Mouse (Mus musculus) midbrain, embryonic 14.5 days (tissue): ENCODE measurements around the gene Ces1d. TPM values are rescaled to one million over a fixed set of nuclear protein-coding genes. Genes with fewer than 3 reads are reported as not detected.
"Not testable (repeated sequence)": the region's sequence is repeated elsewhere in the genome, so short reads cannot be mapped to it uniquely, and the experiment has no call there.

ENCODE experiments used
- ATAC-seq: fragments of 200-750 bp; cut with Nextera tagmentation; 2 replicates; pipeline ENCODE4 v1.8.0; 2017; ENCODE audit warnings: moderate number of reproducible peaks, moderate library complexity; ENCODE audit not compliant: low FRiP score, low TSS enrichment
- DNase-seq: peaks from one replicate; pipeline ENCODE4 v3.0.0-alpha.2; 2015
- H3K27ac ChIP-seq: fragments of 300-500 bp; sonication (generic); replicated peaks from 2 replicates; pipeline ENCODE4 v1.5.1; 2014; ENCODE audit warnings: mild to moderate bottlenecking, low read depth, low read length, moderate library complexity
- H3K27me3 ChIP-seq: fragments of 300-500 bp; sonication (generic); 2 replicates; pipeline ENCODE4 v1.6.1; 2014; ENCODE audit warnings: low read length, control low read depth, mixed read lengths; ENCODE audit not compliant: control insufficient read depth, insufficient read depth
- H3K36me3 ChIP-seq: fragments of 300-500 bp; sonication (generic); 2 replicates; pipeline ENCODE4 v1.6.1; 2014; ENCODE audit warnings: low read length, control low read depth; ENCODE audit not compliant: control insufficient read depth, insufficient read depth
- H3K4me1 ChIP-seq: fragments of 300-500 bp; sonication (generic); 2 replicates; pipeline ENCODE4 v1.6.1; 2014; ENCODE audit warnings: mild to moderate bottlenecking, antibody characterized with exemption, low read length, control low read depth; ENCODE audit not compliant: control insufficient read depth, insufficient read depth
- H3K4me2 ChIP-seq: fragments of 300-500 bp; sonication (generic); 2 replicates; pipeline ENCODE4 v1.6.1; 2014; ENCODE audit warnings: mild to moderate bottlenecking, low read length, moderate library complexity
- H3K4me3 ChIP-seq: fragments of 300-500 bp; sonication (generic); replicated peaks from 2 replicates; pipeline ENCODE4 v1.5.1; 2014; ENCODE audit warnings: low read depth, low read length
- H3K9ac ChIP-seq: fragments of 300-500 bp; sonication (generic); replicated peaks from 2 replicates; pipeline ENCODE4 v1.6.1; 2014; ENCODE audit warnings: mild to moderate bottlenecking, low read length, moderate library complexity
- H3K9me3 ChIP-seq: fragments of 300-500 bp; sonication (generic); 2 replicates; pipeline ENCODE4 v1.6.1; 2016; ENCODE audit warnings: low read length, control low read depth, mixed read lengths; ENCODE audit not compliant: control insufficient read depth
- WGBS: fragments of 180-500 bp; shearing (Covaris S2); extraction: QIAGEN DNeasy Blood & Tissue Kit; methylation state at CpG from one replicate; pipeline ENCODE4 v1.1.7; 2014; 5-methylcytosine and 5-hydroxymethylcytosine counted together
- polyA plus RNA-seq: library from polyadenylated mRNA; unstranded; fragments of >200 nt; fragmentation: Nextera tagmentation; extraction: Ambion mirVana; gene quantifications from 2 replicates; pipeline ENCODE4 v1.2.1, GENCODE M21; 2014

Gene Ces1d
- 0.55 TPM in 1 of 2 replicates, not detected in the other for polyA plus RNA-seq

DNA sequence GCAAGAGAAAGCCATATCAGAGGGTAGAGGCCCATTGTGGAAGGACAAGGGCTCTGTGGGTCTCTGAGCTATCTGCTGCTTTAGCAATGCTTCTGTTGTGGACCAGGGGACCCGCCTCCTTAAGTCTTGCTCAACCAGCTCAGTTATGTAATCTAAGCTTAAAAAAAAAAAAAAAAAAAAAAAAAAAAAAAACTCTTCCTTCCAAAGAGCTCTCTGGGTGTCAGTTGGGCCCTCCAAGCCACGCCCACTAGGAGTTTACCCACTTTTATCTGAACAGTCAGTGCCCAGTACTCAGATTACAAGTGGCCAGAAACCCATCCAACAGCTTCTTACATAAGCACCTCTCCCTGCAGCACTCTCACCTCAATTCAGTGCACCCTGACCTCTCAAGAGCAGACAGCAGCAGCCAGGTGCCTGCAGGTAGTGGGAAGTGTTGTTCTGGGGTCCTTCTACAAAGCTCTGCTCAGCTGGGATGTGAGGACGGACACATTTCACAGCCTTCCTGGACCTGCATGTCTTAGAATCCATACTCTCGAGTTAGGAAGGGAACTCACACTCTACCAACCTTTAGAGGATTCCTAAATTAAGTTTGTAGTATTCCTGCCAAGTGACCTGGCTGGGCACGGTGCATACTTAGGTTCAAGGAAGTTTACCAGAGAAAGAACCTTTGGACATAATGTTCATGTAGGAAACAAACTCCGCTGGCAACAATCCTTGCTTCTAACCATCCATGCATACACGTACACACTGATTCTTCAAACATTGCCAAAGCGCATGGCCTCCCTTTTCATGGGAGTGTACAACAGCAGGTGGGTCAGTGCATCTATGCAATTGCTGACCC, at the start of gene Ces1d:
Ces1d (minus strand) TSS at position 154 of the 841 bp plus-strand sequence.
- H3K9ac ChIP-seq: no peak within 1 kb of the TSS
- H3K27me3 ChIP-seq: no peaks in the 10 kb centered on the region
- H3K4me3 ChIP-seq: no peak within 1 kb of the TSS
- no peaks in the 10 kb centered on the region for H3K36me3 ChIP-seq
- no peaks in the 10 kb centered on the region for H3K4me1 ChIP-seq
- H3K4me2 ChIP-seq: no peak within 1 kb of the TSS
- H3K9me3 ChIP-seq: no peaks in the 10 kb centered on the region
- 83% methylated on average over 8 of the region's 8 CpGs for WGBS
- ATAC-seq: no peak
- H3K27ac ChIP-seq: no peak within 1 kb of the TSS
- DNase-seq: no peak

DNA sequence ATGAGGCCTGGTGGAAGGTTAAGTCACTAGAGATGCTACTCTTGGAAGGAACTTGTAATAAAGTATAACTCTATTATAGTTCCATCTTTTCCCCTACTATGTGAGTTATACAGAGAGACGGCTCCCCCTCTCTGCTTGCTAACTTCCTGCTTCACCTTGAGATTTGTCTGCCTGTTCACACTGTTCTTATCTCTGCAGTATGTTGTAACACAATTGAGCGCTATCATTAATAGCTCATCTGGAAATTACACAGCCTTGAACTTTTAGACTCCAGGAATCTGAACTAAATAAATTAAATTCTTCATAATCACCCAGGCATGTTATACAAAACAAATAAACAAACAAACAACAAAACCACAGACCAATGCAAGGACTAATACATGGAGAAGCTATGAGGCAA, 48.4 kb upstream of the Ces1d start:
- Histone ChIP-seq H3K4me3 (no peak overlapping the region), H3K36me3 (no peaks in the 10 kb centered on the region), H3K27me3 (no peaks in the 10 kb centered on the region), H3K9me3 (no peaks in the 10 kb centered on the region), H3K4me2 (no peak overlapping the region), H3K9ac (no peak overlapping the region), H3K27ac (no peak overlapping the region), H3K4me1 (no peaks in the 10 kb centered on the region)
- DNase-seq: no peak
- ATAC-seq: no peak
- 93% methylated on average over 2 of the region's 2 CpGs for WGBS

GRCm38 (mm10) chr8:93239884-93240283, 42.2 kb upstream of the Ces1d start:
- Histone ChIP-seq H3K27me3 (no peaks in the 10 kb centered on the region), H3K36me3 (no peaks in the 10 kb centered on the region), H3K27ac (no peak overlapping the region), H3K9me3 (no peaks in the 10 kb centered on the region), H3K4me2 (no peak overlapping the region), H3K9ac (no peak overlapping the region), H3K4me1 (no peaks in the 10 kb centered on the region), H3K4me3 (no peak overlapping the region)
- DNase-seq (no peak), ATAC-seq (no peak)

GRCm38 (mm10) chr8:93235681-93236080, 38.0 kb upstream of the Ces1d start:
- Histone ChIP-seq H3K4me2 (no peak overlapping the region), H3K27ac (no peak overlapping the region), H3K36me3 (no peaks in the 10 kb centered on the region), H3K9me3 (no peaks in the 10 kb centered on the region), H3K4me1 (no peaks in the 10 kb centered on the region), H3K27me3 (no peaks in the 10 kb centered on the region), H3K9ac (no peak overlapping the region), H3K4me3 (no peak overlapping the region)
- DNase-seq (no peak), ATAC-seq (no peak)
- WGBS: 72% methylated on average over 1 of the region's 1 CpGs

GRCm38 (mm10) chr8:93234706-93235105, 37.1 kb upstream of the Ces1d start:
- no peaks in the 10 kb centered on the region for H3K27me3 ChIP-seq
- DNase-seq: no peak
- no peak overlapping the region for H3K27ac ChIP-seq
- no peaks in the 10 kb centered on the region for H3K36me3 ChIP-seq
- no peaks in the 10 kb centered on the region for H3K9me3 ChIP-seq
- 98% methylated on average over 1 of the region's 1 CpGs for WGBS
- H3K4me3 ChIP-seq: no peak overlapping the region
- H3K4me2 ChIP-seq: no peak overlapping the region
- no peak for ATAC-seq
- no peak overlapping the region for H3K9ac ChIP-seq
- H3K4me1 ChIP-seq: no peaks in the 10 kb centered on the region

- H3K4me1 ChIP-seq: no peaks in the 10 kb centered on the region
- ATAC-seq: no peak
- H3K9me3 ChIP-seq: no peaks in the 10 kb centered on the region
- H3K36me3 ChIP-seq: no peaks in the 10 kb centered on the region
- H3K27ac ChIP-seq: no peak overlapping the region
- H3K4me2 ChIP-seq: no peak overlapping the region
- no peaks in the 10 kb centered on the region for H3K27me3 ChIP-seq
- H3K4me3 ChIP-seq: no peak overlapping the region
- 93% methylated on average over 6 of the region's 6 CpGs for WGBS
- DNase-seq: no peak
- H3K9ac ChIP-seq: no peak overlapping the region
Observed at GRCm38 (mm10) chr8:93234068-93234467, 36.4 kb upstream of the Ces1d start.

- Histone ChIP-seq H3K4me3 (no peak within 1 kb of the TSS), H3K27ac (no peak within 1 kb of the TSS), H3K27me3 (no peaks in the 10 kb centered on the region), H3K36me3 (no peaks in the 10 kb centered on the region), H3K9ac (no peak within 1 kb of the TSS), H3K4me1 (no peaks in the 10 kb centered on the region), H3K9me3 (no peaks in the 10 kb centered on the region), H3K4me2 (no peak within 1 kb of the TSS)
- DNase-seq (no peak), ATAC-seq (no peak)
Observed at GRCm38 (mm10) chr8:93229446-93229845, 31.8 kb upstream of the Ces1d start, which contains the start of gene Ces1e. Gene Ces1e (minus strand): TSS chr8:93229619.

- 69% methylated on average over 11 of the region's 11 CpGs for WGBS
Observed at GRCm38 (mm10) chr8:93228673-93229370, 31.2 kb upstream of the Ces1d start.

GRCm38 (mm10) chr8:93226471-93226870, 28.8 kb upstream of the Ces1d start:
- DNase-seq, H3K4me2 ChIP-seq, ATAC-seq, H3K27ac ChIP-seq, H3K4me3 ChIP-seq, H3K36me3 ChIP-seq, H3K4me1 ChIP-seq, H3K9me3 ChIP-seq, H3K9ac ChIP-seq, H3K27me3 ChIP-seq: not testable (repeated sequence)
- WGBS: 100% methylated on average over 1 of the region's 1 CpGs

More at GRCm38 (mm10) chr8:93228673-93229370, 31.2 kb upstream of the Ces1d start:
- ATAC-seq (no peak), DNase-seq (no peak)
- no peaks in the 10 kb centered on the region for H3K9me3 ChIP-seq
- no peak overlapping the region for H3K4me2 ChIP-seq
- no peak overlapping the region for H3K27ac ChIP-seq
- H3K27me3 ChIP-seq: no peaks in the 10 kb centered on the region
- no peak overlapping the region for H3K9ac ChIP-seq
- no peaks in the 10 kb centered on the region for H3K4me1 ChIP-seq
- no peaks in the 10 kb centered on the region for H3K36me3 ChIP-seq
- H3K4me3 ChIP-seq: no peak overlapping the region
